Mouse (Mus musculus) small intestine, adult 2 months (tissue): ENCODE measurements around the gene Lcmt2. TPM values are rescaled to one million over a fixed set of nuclear protein-coding genes. Genes with fewer than 3 reads are reported as not detected.

Experiments used
- H3K27ac ChIP-seq: fragments of 200-500 bp; 2 replicates; pipeline ENCODE4 v1.5.1; 2012; ENCODE audit warnings: low read depth, low read length, control low read depth, inconsistent platforms; ENCODE audit not compliant: insufficient read depth
- H3K27me3 ChIP-seq: fragments of 200-500 bp; 2 replicates; pipeline ENCODE4 v1.6.1; 2012; ENCODE audit warnings: mild to moderate bottlenecking, moderate library complexity, low read length, inconsistent platforms; ENCODE audit not compliant: control insufficient read depth, insufficient read depth
- H3K36me3 ChIP-seq: fragments of 200-500 bp; 2 replicates; pipeline ENCODE4 v1.6.1; 2012; ENCODE audit warnings: mild to moderate bottlenecking, low read length, control low read depth, inconsistent platforms; ENCODE audit not compliant: control insufficient read depth, insufficient read depth
- H3K4me1 ChIP-seq: fragments of 200-500 bp; 2 replicates; pipeline ENCODE4 v1.6.1; 2012; ENCODE audit warnings: low read length, inconsistent platforms, mixed read lengths; ENCODE audit not compliant: control insufficient read depth, insufficient read depth, insufficient read length
- H3K4me3 ChIP-seq: fragments of 200-500 bp; 2 replicates; pipeline ENCODE4 v1.5.1; 2012; ENCODE audit warnings: low read depth, mild to moderate bottlenecking, control low read depth, inconsistent platforms, low read length, moderate library complexity
- CTCF ChIP-seq: fragments of 200-500 bp; IDR thresholded peaks from 2 replicates; pipeline ENCODE4 v1.5.1; 2012; ENCODE audit warnings: low read depth, mild to moderate bottlenecking, control low read depth, inconsistent platforms, low read length, moderate library complexity, mixed read lengths; ENCODE audit not compliant: insufficient replicate concordance, insufficient read length; ENCODE audit errors: extremely low read depth
- POLR2A ChIP-seq: fragments of 200-500 bp; IDR thresholded peaks from 2 replicates; pipeline ENCODE4 v1.6.1; 2012; ENCODE audit warnings: low read depth, mild to moderate bottlenecking, control low read depth, inconsistent platforms, low read length, moderate library complexity
- WGBS: fragments of 180-500 bp; shearing (Covaris S2); methylation state at CpG from one replicate; pipeline ENCODE4 v1.1.7; 2018; 5-methylcytosine and 5-hydroxymethylcytosine counted together
- polyA plus RNA-seq: library from polyadenylated mRNA; depleted of rRNA; stranded (reverse); fragments of >200 nt; gene quantifications from 2 replicates; pipeline ENCODE4 v1.2.3, GENCODE M21; 2012; rRNA removed

The Lcmt2 gene
- polyA plus RNA-seq, 1 experiment = 7.9 TPM

- Histone ChIP-seq H3K4me3 (no peak overlapping the region), H3K4me1 (no peaks in the 10 kb centered on the region), H3K27me3 (no peaks in the 10 kb centered on the region), H3K27ac (no peak overlapping the region), H3K36me3 (no peaks in the 10 kb centered on the region)
- 64% methylated on average over 1 of the region's 1 CpGs for WGBS
- TF ChIP-seq CTCF (no peak), POLR2A (no peak)
Observed at GRCm38 (mm10) chr2:121082626-121083025, 57.8 kb downstream of the Lcmt2 start.

Other genes starting within 250 kb of the Lcmt2 start
- 6.1 and 12.1 TPM in 2 replicates for gene Ubr1, start 169.9 kb downstream of the Lcmt2 start, polyA plus RNA-seq
- gene Tmem62, start 163.6 kb downstream of the Lcmt2 start, polyA plus RNA-seq = 2.3 and 5.1 TPM in 2 replicates
- 3.8 and 9.8 TPM in 2 replicates for gene Ccndbp1, start 132.2 kb downstream of the Lcmt2 start, polyA plus RNA-seq
- gene Epb42, start 103.6 kb downstream of the Lcmt2 start, polyA plus RNA-seq = 0.15 and 0.38 TPM in 2 replicates
- 0.15 and 0.24 TPM in 2 replicates for gene Tgm5, start 54.8 kb downstream of the Lcmt2 start, polyA plus RNA-seq
- gene Tgm7, start 30.9 kb downstream of the Lcmt2 start, polyA plus RNA-seq = not detected in 2 replicates
- 0.38 and 1.3 TPM in 2 replicates for gene Adal, start 225 bp downstream of the Lcmt2 start, polyA plus RNA-seq
- 8.1 and 14.1 TPM in 2 replicates for gene Tubgcp4, start 30.0 kb upstream of the Lcmt2 start, polyA plus RNA-seq
- gene Zscan29, start 30.5 kb upstream of the Lcmt2 start, polyA plus RNA-seq = 1.2 and 2.5 TPM in 2 replicates
- 4.6 and 9.5 TPM in 2 replicates for gene Trp53bp1, start 130.8 kb upstream of the Lcmt2 start, polyA plus RNA-seq
- 1.9 and 2.2 TPM in 2 replicates for gene Map1a, start 148.9 kb upstream of the Lcmt2 start, polyA plus RNA-seq
- gene Ppip5k1, start 214.7 kb upstream of the Lcmt2 start, polyA plus RNA-seq = 19.8 and 47.0 TPM in 2 replicates
- 1,046 and 2,297 TPM in 2 replicates for gene Ckmt1, start 217.1 kb upstream of the Lcmt2 start, polyA plus RNA-seq
- 0.55 and 1.0 TPM in 2 replicates for gene Strc, start 246.5 kb upstream of the Lcmt2 start, polyA plus RNA-seq